Mouse (Mus musculus) hindbrain, postnatal 0 days (tissue): ENCODE results near the gene Msx2. TPM values are rescaled to one million over a fixed set of nuclear protein-coding genes. Genes with fewer than 3 reads are reported as not detected.
A peak's percentile ranks its signal among the peaks of the same experiment; 100 is the strongest.

ENCODE experiments used
- ATAC-seq: fragments of 200-750 bp; cut with Nextera tagmentation; 2 replicates; pipeline ENCODE4 v1.8.0; 2017; ENCODE audit warnings: mild to moderate bottlenecking, moderate TSS enrichment, moderate library complexity
- DNase-seq: peaks from one replicate; pipeline ENCODE4 v3.0.0-alpha.2; 2015; ENCODE audit warnings: low spot score
- H3K27ac ChIP-seq: fragments of 300-500 bp; sonication (generic); 2 replicates; pipeline ENCODE4 v1.5.1; 2014; ENCODE audit warnings: mild to moderate bottlenecking
- H3K27me3 ChIP-seq: fragments of 300-500 bp; sonication (generic); 2 replicates; pipeline ENCODE4 v1.6.1; 2014; ENCODE audit warnings: low read length, mixed read lengths; ENCODE audit not compliant: insufficient read depth
- H3K36me3 ChIP-seq: fragments of 300-500 bp; sonication (generic); 2 replicates; pipeline ENCODE4 v1.6.1; 2014; ENCODE audit warnings: low read length, mixed read lengths; ENCODE audit not compliant: insufficient read depth
- H3K4me1 ChIP-seq: fragments of 300-500 bp; sonication (generic); 2 replicates; pipeline ENCODE4 v1.6.1; 2014; ENCODE audit warnings: antibody characterized with exemption, low read length, mixed read lengths; ENCODE audit not compliant: insufficient read depth
- H3K4me2 ChIP-seq: fragments of 300-500 bp; sonication (generic); 2 replicates; pipeline ENCODE4 v1.6.1; 2014; ENCODE audit warnings: low read depth, mild to moderate bottlenecking, low read length, moderate library complexity, mixed read lengths
- H3K4me3 ChIP-seq: fragments of 300-500 bp; sonication (generic); 2 replicates; pipeline ENCODE4 v1.5.1; 2014; ENCODE audit warnings: low read length
- H3K9ac ChIP-seq: fragments of 300-500 bp; sonication (generic); replicated peaks from 2 replicates; pipeline ENCODE4 v1.6.1; 2014; ENCODE audit warnings: mild to moderate bottlenecking, low read length, moderate library complexity, mixed read lengths
- H3K9me3 ChIP-seq: fragments of 300-500 bp; sonication (generic); 2 replicates; pipeline ENCODE4 v1.6.1; 2016; ENCODE audit warnings: low read length, mixed read lengths
- CTCF ChIP-seq: IDR thresholded peaks from 2 replicates; pipeline ENCODE4 v1.5.1; 2016; ENCODE audit warnings: antibody characterized with exemption, control low read depth, low read depth
- WGBS: fragments of 180-500 bp; shearing (Covaris S2); extraction: QIAGEN DNeasy Blood & Tissue Kit; methylation state at CpG from one replicate; pipeline ENCODE4 v1.1.7; 2014; 5-methylcytosine and 5-hydroxymethylcytosine counted together
- polyA plus RNA-seq: library from polyadenylated mRNA; unstranded; fragments of >200 nt; fragmentation: Nextera tagmentation; extraction: Ambion mirVana; gene quantifications from 2 replicates; pipeline ENCODE4 v1.2.1, GENCODE M21; 2015
- total RNA-seq: library from RNA; depleted of rRNA; stranded (reverse); fragments of >200 nt; gene quantifications from 2 replicates; pipeline ENCODE4 v1.2.3, GENCODE M21; 2014; rRNA removed

Gene Msx2
- total RNA-seq, result 3.1 and 4.4 TPM in 2 replicates
- 5.1 and 5.3 TPM in 2 replicates for polyA plus RNA-seq

DNA sequence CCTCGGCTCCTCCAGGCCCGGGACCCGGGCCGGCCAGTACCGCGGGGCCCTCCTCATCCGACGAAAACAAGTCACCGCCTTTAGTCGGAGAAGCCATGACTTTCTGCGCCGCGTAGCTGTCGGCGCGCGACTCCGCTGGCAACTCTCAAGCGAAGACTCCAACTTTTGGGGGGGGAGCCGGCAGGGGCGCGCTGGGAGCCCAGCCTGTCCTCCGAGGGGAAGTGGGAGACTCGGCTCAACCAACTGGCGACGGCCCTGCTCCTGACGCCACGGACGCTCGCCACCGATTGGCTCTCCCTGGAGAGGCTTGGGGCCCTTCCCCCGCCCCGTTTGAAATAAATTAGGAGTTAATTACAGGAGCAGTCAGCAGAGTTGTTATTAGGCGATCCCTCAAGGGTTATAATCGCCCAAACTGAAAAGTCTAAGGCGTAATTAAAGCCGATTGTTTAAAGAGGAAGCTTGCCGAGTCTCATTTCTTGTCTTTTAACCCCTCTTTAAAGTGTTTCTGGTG is at the start of gene Msx2:
TSS of gene Msx2 (minus strand) at position 461 of the 511 bp plus-strand sequence.
- Histone ChIP-seq H3K27me3 (peaks cover 75% of the 10 kb centered on the region), H3K4me2 (peak within 1 kb of the TSS; percentile 70), H3K36me3 (no peaks in the 10 kb centered on the region), H3K4me1 (peaks cover 11% of the 10 kb centered on the region; the same call in 1 of the 2 replicates), H3K9me3 (no peaks in the 10 kb centered on the region), H3K4me3 (peak within 1 kb of the TSS; percentile 48), H3K27ac (peak within 1 kb of the TSS; percentile 23; the same call in 1 of the 2 replicates), H3K9ac (peak within 1 kb of the TSS; percentile 45)
- ATAC-seq, result peak; percentile 93
- TF ChIP-seq CTCF, result no peak
- 0% methylated on average over 38 of the region's 38 CpGs for WGBS
- peak; percentile 85 for DNase-seq

DNA sequence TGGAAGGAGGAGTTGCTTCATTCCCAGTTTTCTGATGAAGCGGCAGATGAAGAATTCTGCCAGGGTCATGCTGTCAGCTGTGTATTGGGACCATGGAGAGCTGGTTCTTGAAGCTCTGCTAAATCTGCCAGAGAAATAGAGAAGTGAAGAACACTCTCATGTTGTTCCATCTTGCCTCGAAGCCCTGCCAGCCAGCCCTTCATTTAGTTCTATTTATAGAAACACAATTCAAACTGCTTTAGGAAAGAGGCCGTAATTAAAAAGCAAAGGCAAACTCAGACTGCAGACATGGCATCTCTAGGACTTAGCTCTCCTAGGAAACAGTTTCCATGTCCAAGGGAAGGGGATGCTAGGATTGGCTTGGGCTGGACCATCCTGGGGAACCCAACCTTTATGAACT is 48.6 kb upstream of the Msx2 start:
- Histone ChIP-seq H3K9me3 (no peaks in the 10 kb centered on the region), H3K27ac (no peak overlapping the region), H3K4me1 (peaks cover 14% of the 10 kb centered on the region; the same call in 1 of the 2 replicates), H3K4me3 (no peak overlapping the region), H3K4me2 (no peak overlapping the region), H3K27me3 (no peaks in the 10 kb centered on the region), H3K9ac (no peak overlapping the region), H3K36me3 (no peaks in the 10 kb centered on the region)
- 21% methylated on average over 3 of the region's 3 CpGs for WGBS
- no peak for TF ChIP-seq CTCF
- DNase-seq (peak; percentile 45), ATAC-seq (no peak)

DNA sequence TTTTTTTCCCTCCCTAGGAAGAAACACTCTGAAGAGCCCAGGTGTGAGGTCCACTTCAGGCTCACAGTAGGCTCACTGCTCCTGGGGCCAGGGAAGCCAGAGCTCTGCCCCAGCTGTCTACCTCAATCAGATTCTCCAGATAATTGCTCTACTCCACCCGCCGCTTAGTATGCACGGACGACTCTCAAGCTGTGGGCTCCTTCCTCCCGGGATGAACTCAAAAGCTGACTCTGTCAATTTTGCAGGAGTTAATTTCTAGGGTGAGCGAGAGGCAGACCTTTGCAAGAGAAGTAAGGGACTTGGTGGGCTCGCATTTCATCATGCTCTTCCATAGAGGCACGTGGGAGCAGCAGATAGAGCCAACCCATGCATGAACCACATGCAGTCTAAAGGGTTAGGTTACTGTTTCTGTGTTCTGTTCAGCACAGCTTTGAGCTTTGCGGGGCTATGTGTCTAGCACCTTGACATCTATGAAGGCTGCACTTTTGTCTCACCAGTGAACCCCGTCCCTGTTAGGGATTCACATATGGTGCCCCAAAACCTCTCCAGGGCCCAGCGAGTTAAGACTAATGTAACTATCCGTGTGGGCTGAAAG is 47.6 kb upstream of the Msx2 start:
- H3K4me3 ChIP-seq, result no peak overlapping the region
- no peaks in the 10 kb centered on the region for H3K36me3 ChIP-seq
- peaks cover 14% of the 10 kb centered on the region; the same call in 1 of the 2 replicates for H3K4me1 ChIP-seq
- H3K9me3 ChIP-seq, result no peaks in the 10 kb centered on the region; the same call in 1 of the 2 replicates
- H3K27me3 ChIP-seq, result no peaks in the 10 kb centered on the region
- peak; percentile 21 for DNase-seq
- no peak overlapping the region for H3K27ac ChIP-seq
- ATAC-seq, result peak; percentile 35; the same call in 1 of the 2 replicates
- no peak overlapping the region for H3K4me2 ChIP-seq
- 40% methylated on average over 12 of the region's 12 CpGs for WGBS
- TF ChIP-seq CTCF, result no peak
- no peak overlapping the region for H3K9ac ChIP-seq

DNA sequence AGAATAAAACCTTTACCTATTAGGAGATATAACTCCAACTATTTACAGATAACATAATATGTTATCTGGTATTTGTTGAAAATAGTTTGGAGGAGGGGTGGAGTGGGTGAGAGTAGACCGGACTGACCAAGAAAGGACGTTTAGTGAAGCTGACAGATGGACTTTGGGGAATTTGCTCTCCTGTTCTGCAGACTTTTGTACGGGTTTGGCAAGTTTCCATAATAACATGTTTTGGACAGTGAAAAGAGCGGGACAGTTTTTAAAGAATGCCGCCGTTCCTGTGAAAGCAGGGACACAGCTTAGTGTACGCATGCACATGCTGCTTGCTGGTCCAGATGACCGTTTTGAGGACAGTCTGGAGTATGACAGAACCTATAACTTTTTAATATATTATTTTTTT is 46.9 kb upstream of the Msx2 start:
- Histone ChIP-seq H3K9ac (no peak overlapping the region), H3K36me3 (no peaks in the 10 kb centered on the region), H3K4me2 (no peak overlapping the region), H3K4me3 (no peak overlapping the region), H3K27ac (no peak overlapping the region), H3K4me1 (peaks cover 14% of the 10 kb centered on the region; the same call in 1 of the 2 replicates), H3K27me3 (no peaks in the 10 kb centered on the region), H3K9me3 (no peaks in the 10 kb centered on the region; the same call in 1 of the 2 replicates)
- DNase-seq (peak; percentile 26), ATAC-seq (no peak)
- WGBS, result 40% methylated on average over 8 of the region's 8 CpGs
- TF ChIP-seq CTCF, result no peak

DNA sequence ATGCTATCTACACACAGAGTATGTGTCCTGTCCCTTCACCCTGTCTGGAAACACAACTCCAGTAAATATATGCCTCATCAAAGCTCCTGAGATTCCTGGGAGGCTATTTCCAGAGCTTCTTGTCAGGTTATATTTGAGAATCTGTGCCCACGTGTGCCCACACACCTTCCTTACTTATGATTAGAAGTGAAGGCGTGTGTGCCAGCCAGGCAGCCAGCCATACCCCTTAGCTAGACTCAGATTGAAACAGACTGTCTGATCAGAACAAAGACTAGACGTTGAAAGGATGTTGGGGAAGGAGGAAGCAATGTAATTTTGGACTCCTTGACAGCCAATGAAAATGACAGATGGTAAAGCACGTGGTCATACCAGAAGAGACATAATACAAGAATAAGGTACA is 45.4 kb upstream of the Msx2 start:
- H3K9me3 ChIP-seq, result no peaks in the 10 kb centered on the region; the same call in 1 of the 2 replicates
- WGBS, result 62% methylated on average over 4 of the region's 4 CpGs
- no peak for TF ChIP-seq CTCF
- H3K4me1 ChIP-seq, result peaks cover 14% of the 10 kb centered on the region; the same call in 1 of the 2 replicates
- ATAC-seq, result no peak
- no peak overlapping the region for H3K9ac ChIP-seq
- DNase-seq, result no peak
- no peaks in the 10 kb centered on the region for H3K36me3 ChIP-seq
- H3K4me3 ChIP-seq, result no peak overlapping the region
- H3K4me2 ChIP-seq, result no peak overlapping the region
- H3K27ac ChIP-seq, result no peak overlapping the region
- no peaks in the 10 kb centered on the region for H3K27me3 ChIP-seq

DNA sequence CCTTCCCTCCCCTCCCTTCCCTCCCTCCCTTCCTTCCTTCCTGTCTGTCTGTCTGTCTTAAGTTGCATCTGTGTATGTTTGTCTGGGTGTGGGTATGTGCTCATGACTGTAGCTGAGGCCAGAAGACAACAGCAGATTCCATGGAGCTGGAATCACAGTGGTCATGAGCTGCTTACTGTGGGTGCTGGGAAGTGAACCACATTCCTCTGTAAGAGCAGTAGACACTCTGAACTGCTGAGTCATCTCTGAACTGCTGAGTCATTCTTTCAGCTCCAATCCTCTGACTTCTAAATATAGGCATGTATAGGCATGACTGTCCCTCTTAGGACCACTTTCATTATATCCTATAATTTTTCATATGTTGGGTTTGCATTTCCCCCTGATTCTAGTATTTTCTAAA is 41.7 kb upstream of the Msx2 start:
- TF ChIP-seq CTCF, result no peak
- no peak for DNase-seq
- H3K4me2 ChIP-seq, result no peak overlapping the region

DNA sequence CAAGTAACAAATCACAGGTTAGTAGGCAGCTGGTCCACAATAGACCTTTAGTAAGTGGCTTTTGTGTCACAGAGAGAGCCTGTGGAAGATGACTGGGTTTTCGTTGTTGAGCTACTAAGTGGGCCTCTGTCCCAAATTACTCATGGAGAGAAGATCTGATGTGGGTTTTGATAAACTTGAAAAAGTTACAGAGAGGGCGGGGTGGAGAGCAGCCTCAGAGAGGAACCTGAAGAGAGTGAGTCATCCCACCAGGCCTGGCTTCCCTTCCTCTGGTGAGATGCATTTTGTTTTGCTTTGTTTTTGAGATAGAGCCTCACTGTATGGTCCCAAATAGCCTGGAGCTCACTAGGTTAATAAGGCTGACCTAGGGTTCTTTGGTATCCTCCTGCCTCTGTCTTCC is 38.5 kb upstream of the Msx2 start:
- Histone ChIP-seq H3K4me3 (no peak overlapping the region), H3K9ac (no peak overlapping the region), H3K9me3 (no peaks in the 10 kb centered on the region; the same call in 1 of the 2 replicates), H3K4me1 (no peaks in the 10 kb centered on the region), H3K36me3 (no peaks in the 10 kb centered on the region), H3K27ac (no peak overlapping the region), H3K4me2 (no peak overlapping the region), H3K27me3 (no peaks in the 10 kb centered on the region)
- no peak for TF ChIP-seq CTCF
- no peak for ATAC-seq
- DNase-seq, result no peak
- WGBS, result 89% methylated on average over 2 of the region's 2 CpGs

More for the DNA sequence above, 41.7 kb upstream of the Msx2 start:
- Histone ChIP-seq H3K9me3 (no peaks in the 10 kb centered on the region; the same call in 1 of the 2 replicates), H3K9ac (no peak overlapping the region), H3K4me1 (no peaks in the 10 kb centered on the region), H3K36me3 (no peaks in the 10 kb centered on the region), H3K4me3 (no peak overlapping the region), H3K27ac (no peak overlapping the region), H3K27me3 (no peaks in the 10 kb centered on the region)
- no peak for ATAC-seq
